Mouse (Mus musculus): ENCODE data around the gene Gpa33. TPM values are rescaled to one million over a fixed set of nuclear protein-coding genes. Genes with fewer than 3 reads are reported as not detected.
"Not testable (repeated sequence)": the region's sequence is repeated elsewhere in the genome, so short reads cannot be mapped to it uniquely, and the experiment has no call there.

The Gpa33 gene
- total RNA-seq, 2 experiments from 2014 or later = not detected

GRCm38 (mm10) chr1:166132367-166132766 is 2.3 kb downstream of the Gpa33 start:
- DNase-seq (ENCODE audit: low spot score in 2 of 2) = no peak

- no peak for DNase-seq (ENCODE audit: low spot score in 2 of 2)
Observed at GRCm38 (mm10) chr1:166135091-166135740, 5.2 kb downstream of the Gpa33 start.

GRCm38 (mm10) chr1:166137244-166137938 is 7.4 kb downstream of the Gpa33 start:
- no peak for DNase-seq (ENCODE audit: low spot score in 2 of 2)

GRCm38 (mm10) chr1:166138136-166138535 is 8.1 kb downstream of the Gpa33 start:
- DNase-seq (ENCODE audit: low spot score in 2 of 2) = no peak

GRCm38 (mm10) chr1:166139113-166139512 is 9.1 kb downstream of the Gpa33 start:
- no peak for DNase-seq (ENCODE audit: low spot score in 2 of 2)

GRCm38 (mm10) chr1:166139620-166140184 is 9.7 kb downstream of the Gpa33 start:
- DNase-seq (ENCODE audit: low spot score in 2 of 2) = no peak

- DNase-seq (ENCODE audit: low spot score in 2 of 2) = not testable (repeated sequence)
Observed at GRCm38 (mm10) chr1:166141868-166142267, 11.8 kb downstream of the Gpa33 start.

GRCm38 (mm10) chr1:166142369-166142768 is 12.3 kb downstream of the Gpa33 start:
- no peak for DNase-seq (ENCODE audit: low spot score in 2 of 2)

GRCm38 (mm10) chr1:166146626-166147025 is 16.6 kb downstream of the Gpa33 start:
- no peak for DNase-seq (ENCODE audit: low spot score in 2 of 2)

GRCm38 (mm10) chr1:166147657-166148056 is 17.6 kb downstream of the Gpa33 start:
- no peak for DNase-seq (ENCODE audit: low spot score in 2 of 2)

GRCm38 (mm10) chr1:166149441-166149840 is 19.4 kb downstream of the Gpa33 start:
- DNase-seq (ENCODE audit: low spot score in 2 of 2) = no peak

GRCm38 (mm10) chr1:166150035-166150434 is 20.0 kb downstream of the Gpa33 start:
- no peak for DNase-seq (ENCODE audit: low spot score in 2 of 2)

GRCm38 (mm10) chr1:166151341-166151740 is 21.3 kb downstream of the Gpa33 start:
- DNase-seq (ENCODE audit: low spot score in 2 of 2) = no peak

GRCm38 (mm10) chr1:166152034-166152433 is 22.0 kb downstream of the Gpa33 start:
- no peak for DNase-seq (ENCODE audit: low spot score in 2 of 2)

- DNase-seq (ENCODE audit: low spot score in 2 of 2) = peak; percentile 87 to 88
Observed at GRCm38 (mm10) chr1:166153351-166154120, 23.5 kb downstream of the Gpa33 start.

- DNase-seq (ENCODE audit: low spot score in 2 of 2) = peak; percentile 66 to 83
Observed at GRCm38 (mm10) chr1:166154162-166155112, 24.4 kb downstream of the Gpa33 start.

- no peak for DNase-seq (ENCODE audit: low spot score in 2 of 2)
Observed at GRCm38 (mm10) chr1:166155113-166155494, 25.1 kb downstream of the Gpa33 start.

- no peak for DNase-seq (ENCODE audit: low spot score in 2 of 2)
Observed at GRCm38 (mm10) chr1:166157712-166158111, 27.7 kb downstream of the Gpa33 start.

GRCm38 (mm10) chr1:166158664-166159063 is 28.6 kb downstream of the Gpa33 start:
- no peak for DNase-seq (ENCODE audit: low spot score in 2 of 2)

GRCm38 (mm10) chr1:166160111-166160510 is 30.1 kb downstream of the Gpa33 start:
- DNase-seq (ENCODE audit: low spot score in 2 of 2) = no peak

Data from layer of hippocampus, postnatal 14 days (tissue).